9 mouse cellular contexts compared by ENCODE assay signal in genomic region chr1:75262969-75263951, GRCm38 (mm10). TPM values are rescaled to one million over a fixed set of nuclear protein-coding genes. Genes with fewer than 3 reads are reported as not detected.
DNase-seq lines count a peak whose midpoint lies in the region; ATAC-seq and TF ChIP-seq lines count a peak whose summit lies in the region.
"Had no signal": no experiment of that assay in that cellular context is flagged by ENCODE, and none has a peak within 500 bp of the region (broad histone marks: within the 10 kb centered on the region; RNA-seq: fewer than 3 reads in every experiment).

No protein-coding gene starts in this region.

- 1% methylated on average over 40 of the region's 40 CpGs for WGBS in kidney, postnatal 0 days

- H3K27me3 ChIP-seq in kidney, postnatal 0 days (ENCODE audit: insufficient read depth, low read length) = peaks cover 18% of the 10 kb centered on the region

- H3K4me3 ChIP-seq in kidney, postnatal 0 days (replicated peaks; ENCODE audit: low read depth, low read length) = no peak overlapping the region

- no peak for TF ChIP-seq CTCF in kidney, postnatal 0 days (IDR thresholded peaks at IDR 0.05; ENCODE audit: low read depth)

- H3K9ac ChIP-seq in kidney, postnatal 0 days (ENCODE audit: low read depth, low read length) = no peak overlapping the region

- H3K27ac ChIP-seq in kidney, postnatal 0 days = no peak overlapping the region

- H3K4me1 ChIP-seq in kidney, postnatal 0 days (replicated peaks; ENCODE audit: insufficient read depth, low read length) = no peaks in the 10 kb centered on the region

- no peak overlapping the region for H3K4me2 ChIP-seq in kidney, postnatal 0 days (ENCODE audit: low read length)

- H3K9me3 ChIP-seq in kidney, postnatal 0 days (replicated peaks; ENCODE audit: low read length) = no peaks in the 10 kb centered on the region

- 0 out of 2 replicates have a peak, but pooled peaks have one; percentile 40 for ATAC-seq in kidney, postnatal 0 days (replicated peaks; ENCODE audit: low FRiP score, low read depth)
- ATAC-seq in megakaryocyte, adult 5-6 weeks (ENCODE audit: poor library complexity, severe bottlenecking) = 0 out of 2 replicates have a peak, but pooled peaks have one; percentile 33
- no peak; the same call in 1 of the 2 replicates for ATAC-seq in monocyte, adult 5-6 weeks (replicated peaks; ENCODE audit: insufficient number of reproducible peaks, low FRiP score, low TSS enrichment, poor library complexity, severe bottlenecking)

- peak; percentile 43 to 47 for DNase-seq in urinary bladder, postnatal 36 days (ENCODE audit: low spot score in 2 of 2)
- no peak for DNase-seq in urinary bladder, adult 2 months (ENCODE audit: low spot score)
- DNase-seq in cerebellum, adult 8-10 months = peak; percentile 51
- peak; percentile 83 for DNase-seq in gastrocnemius, postnatal 10 days
- peak; percentile 85 for DNase-seq in kidney, postnatal 0 days (ENCODE audit: low spot score)
- DNase-seq in right cerebral cortex, adult 18-20 months = peak; percentile 84

- H3K36me3 ChIP-seq in kidney, postnatal 0 days (ENCODE audit: insufficient read depth, low read length) = no peaks in the 10 kb centered on the region

RNA-seq across cellular contexts. Expression of gene Ptprn, which starts 1.0 kb away (rescaled TPM):
- 0.40 and 0.65 TPM in 2 replicates for polyA plus RNA-seq in urinary bladder, adult 2 months (2012; rRNA removed)
- total RNA-seq in gastrocnemius, postnatal 10 days (2021) = under 1 TPM; 0.65 to 0.68 TPM
- polyA plus RNA-seq in kidney, postnatal 0 days (2015; fragmentation: Nextera tagmentation; extraction: Ambion mirVana) = 0.08 and 0.13 TPM in 2 replicates
- total RNA-seq in megakaryocyte, adult 5-6 weeks (2015) = not detected in 2 replicates
- not detected in 2 replicates for total RNA-seq in megakaryocyte, adult 5-6 weeks (2017)
- total RNA-seq in monocyte, adult 5-6 weeks (2017) = not detected in 3 replicates

RNA-seq across cellular contexts. Expression of gene Resp18, which starts 15.0 kb away (rescaled TPM):
- 0.31 and 0.52 TPM in 2 replicates for polyA plus RNA-seq in urinary bladder, adult 2 months (2012; rRNA removed)
- total RNA-seq in gastrocnemius, postnatal 10 days (2021) = not detected
- polyA plus RNA-seq in kidney, postnatal 0 days (2015; fragmentation: Nextera tagmentation; extraction: Ambion mirVana) = not detected in 2 replicates
- not detected in 2 replicates for total RNA-seq in megakaryocyte, adult 5-6 weeks (2015)
- not detected in 2 replicates for total RNA-seq in megakaryocyte, adult 5-6 weeks (2017)
- total RNA-seq in monocyte, adult 5-6 weeks (2017) = not detected in 3 replicates
- total RNA-seq: gastrocnemius, postnatal 36 days had no signal

RNA-seq across cellular contexts. Expression of gene Dnajb2, which starts 27.1 kb away (rescaled TPM):
- 34.6 and 37.8 TPM in 2 replicates for polyA plus RNA-seq in urinary bladder, adult 2 months (2012; rRNA removed)
- total RNA-seq in gastrocnemius, postnatal 10 days (2021) = 10 to 100 TPM; 32.4 to 38.8 TPM
- polyA plus RNA-seq in kidney, postnatal 0 days (2015; fragmentation: Nextera tagmentation; extraction: Ambion mirVana) = 30.4 and 31.3 TPM in 2 replicates
- 1.9 and 2.6 TPM in 2 replicates for total RNA-seq in megakaryocyte, adult 5-6 weeks (2015)
- 5.9 and 7.3 TPM in 2 replicates for total RNA-seq in megakaryocyte, adult 5-6 weeks (2017)
- 22.6 to 64.3 TPM (median 30.7 TPM) in 3 replicates for total RNA-seq in monocyte, adult 5-6 weeks (2017)

RNA-seq across cellular contexts. Expression of gene A630095N17Rik, which starts 31.4 kb away (rescaled TPM):
- polyA plus RNA-seq in urinary bladder, adult 2 months (2012; rRNA removed) = not detected in 2 replicates
- not detected for total RNA-seq in gastrocnemius, postnatal 10 days (2021)
- polyA plus RNA-seq in kidney, postnatal 0 days (2015; fragmentation: Nextera tagmentation; extraction: Ambion mirVana) = 0.18 TPM in 1 of 2 replicates, not detected in the other
- total RNA-seq in megakaryocyte, adult 5-6 weeks (2015) = not detected in 2 replicates
- total RNA-seq in megakaryocyte, adult 5-6 weeks (2017) = not detected in 2 replicates
- not detected in 3 replicates for total RNA-seq in monocyte, adult 5-6 weeks (2017)
- total RNA-seq: gastrocnemius, postnatal 36 days had no signal

RNA-seq across cellular contexts. Expression of gene Tuba4a, which starts 43.6 kb away (rescaled TPM):
- 29.2 and 60.9 TPM in 2 replicates for polyA plus RNA-seq in urinary bladder, adult 2 months (2012; rRNA removed)
- total RNA-seq in gastrocnemius, postnatal 10 days (2021) = 100 to 1,000 TPM; 490 to 573 TPM
- polyA plus RNA-seq in kidney, postnatal 0 days (2015; fragmentation: Nextera tagmentation; extraction: Ambion mirVana) = 171 and 200 TPM in 2 replicates
- 373 and 391 TPM in 2 replicates for total RNA-seq in megakaryocyte, adult 5-6 weeks (2015)
- 160 and 168 TPM in 2 replicates for total RNA-seq in megakaryocyte, adult 5-6 weeks (2017)
- 55.7 to 63.9 TPM (median 58.5 TPM) in 3 replicates for total RNA-seq in monocyte, adult 5-6 weeks (2017)
